Mouse (Mus musculus) stomach, postnatal 0 days (tissue): ENCODE data around the gene Ccdc9. TPM values are rescaled to one million over a fixed set of nuclear protein-coding genes. Genes with fewer than 3 reads are reported as not detected.

Source experiments
- ATAC-seq: fragments of 200-750 bp; cut with Nextera tagmentation; 2 replicates; pipeline ENCODE4 v1.8.0; 2017; ENCODE audit not compliant: low FRiP score, low TSS enrichment
- DNase-seq: peaks from one replicate; pipeline ENCODE4 v3.0.0-alpha.2; 2016; ENCODE audit warnings: low spot score
- H3K27ac ChIP-seq: fragments of 300-500 bp; sonication (generic); replicated peaks from 2 replicates; pipeline ENCODE4 v1.5.1; 2014; ENCODE audit warnings: mild to moderate bottlenecking, control low read depth
- H3K27me3 ChIP-seq: fragments of 300-500 bp; sonication (generic); 2 replicates; pipeline ENCODE4 v1.6.1; 2014; ENCODE audit warnings: low read length; ENCODE audit not compliant: control insufficient read depth, insufficient read depth
- H3K36me3 ChIP-seq: fragments of 300-500 bp; sonication (generic); 2 replicates; pipeline ENCODE4 v1.6.1; 2014; ENCODE audit warnings: low read length, mixed read lengths; ENCODE audit not compliant: control insufficient read depth, insufficient read depth
- H3K4me1 ChIP-seq: fragments of 300-500 bp; sonication (generic); replicated peaks from 2 replicates; pipeline ENCODE4 v1.6.1; 2014; ENCODE audit warnings: antibody characterized with exemption; ENCODE audit not compliant: control insufficient read depth, insufficient read depth
- H3K4me2 ChIP-seq: fragments of 300-500 bp; sonication (generic); replicated peaks from 2 replicates; pipeline ENCODE4 v1.6.1; 2014; ENCODE audit warnings: low read depth, mild to moderate bottlenecking, control low read depth, moderate library complexity
- H3K4me3 ChIP-seq: fragments of 300-500 bp; sonication (generic); 2 replicates; pipeline ENCODE4 v1.5.1; 2014; ENCODE audit warnings: low read depth, low read length, control low read depth
- H3K9ac ChIP-seq: fragments of 300-500 bp; sonication (generic); 2 replicates; pipeline ENCODE4 v1.6.1; 2014; ENCODE audit warnings: mild to moderate bottlenecking, low read length, control low read depth, mixed read lengths
- H3K9me3 ChIP-seq: fragments of 300-500 bp; sonication (generic); 2 replicates; pipeline ENCODE4 v1.6.1; 2016; ENCODE audit warnings: low read length; ENCODE audit not compliant: control insufficient read depth
- CTCF ChIP-seq: IDR thresholded peaks from 2 replicates; pipeline ENCODE4 v1.5.1; 2016; ENCODE audit warnings: antibody characterized with exemption, low read depth, mild to moderate bottlenecking, moderate library complexity
- EP300 ChIP-seq: optimal IDR thresholded peaks from 2 replicates; pipeline ENCODE3; 2016; ENCODE audit warnings: antibody characterized with exemption
- WGBS: fragments of 180-500 bp; shearing (Covaris S2); extraction: QIAGEN DNeasy Blood & Tissue Kit; methylation state at CpG from one replicate; pipeline ENCODE4 v1.1.7; 2014; 5-methylcytosine and 5-hydroxymethylcytosine counted together
- polyA plus RNA-seq: library from polyadenylated mRNA; unstranded; fragments of >200 nt; fragmentation: Nextera tagmentation; extraction: Ambion mirVana; gene quantifications from 2 replicates; pipeline ENCODE4 v1.2.1, GENCODE M21; 2015

The Ccdc9 gene
- polyA plus RNA-seq, 1 experiment from 2014 or later, result 11.5 TPM

- Histone ChIP-seq H3K36me3 (peaks cover 3% of the 10 kb centered on the region; the same call in 1 of the 2 replicates), H3K9me3 (no peaks in the 10 kb centered on the region), H3K4me3 (no peak overlapping the region), H3K27me3 (no peaks in the 10 kb centered on the region), H3K4me1 (0 out of 2 replicates have a peak, but pooled peaks cover under 1% of the 10 kb centered on the region), H3K9ac (no peak overlapping the region), H3K27ac (no peak overlapping the region), H3K4me2 (no peak overlapping the region)
- ATAC-seq, result no peak
- no peak for TF ChIP-seq CTCF
- TF ChIP-seq EP300, result no peak
- WGBS, result 90% methylated on average over 4 of the region's 4 CpGs
- DNase-seq, result no peak
Observed at GRCm38 (mm10) chr7:16319216-16319615, 32.6 kb upstream of the Ccdc9 start.

- H3K4me3 ChIP-seq, result no peak overlapping the region
- ATAC-seq (no peak), DNase-seq (no peak)
- 85% methylated on average over 14 of the region's 14 CpGs for WGBS
- no peak overlapping the region for H3K4me2 ChIP-seq
- no peak for TF ChIP-seq EP300
- no peak for TF ChIP-seq CTCF
- no peak overlapping the region for H3K27ac ChIP-seq
- no peaks in the 10 kb centered on the region for H3K9me3 ChIP-seq
- H3K4me1 ChIP-seq, result peaks cover 9% of the 10 kb centered on the region
- H3K36me3 ChIP-seq, result peaks cover 3% of the 10 kb centered on the region; the same call in 1 of the 2 replicates
- no peak overlapping the region for H3K9ac ChIP-seq
- H3K27me3 ChIP-seq, result no peaks in the 10 kb centered on the region
Observed at GRCm38 (mm10) chr7:16317094-16317493, 30.5 kb upstream of the Ccdc9 start.

- H3K4me2 ChIP-seq, result no peak overlapping the region
- peaks cover 11% of the 10 kb centered on the region for H3K4me1 ChIP-seq
- H3K9me3 ChIP-seq, result no peaks in the 10 kb centered on the region
- DNase-seq (no peak), ATAC-seq (no peak)
- H3K27me3 ChIP-seq, result no peaks in the 10 kb centered on the region
- no peak overlapping the region for H3K4me3 ChIP-seq
- H3K9ac ChIP-seq, result no peak overlapping the region
- peaks cover 3% of the 10 kb centered on the region; the same call in 1 of the 2 replicates for H3K36me3 ChIP-seq
- TF ChIP-seq CTCF (no peak), EP300 (no peak)
- 53% methylated on average over 4 of the region's 4 CpGs for WGBS
- H3K27ac ChIP-seq, result no peak overlapping the region
Observed at GRCm38 (mm10) chr7:16315222-16315759, 28.7 kb upstream of the Ccdc9 start.

- Histone ChIP-seq H3K36me3 (peaks cover 3% of the 10 kb centered on the region; the same call in 1 of the 2 replicates), H3K27ac (peak overlapping the region; percentile 99), H3K4me3 (peak overlapping the region; percentile 72), H3K9me3 (no peaks in the 10 kb centered on the region), H3K4me2 (peak overlapping the region; percentile 100), H3K9ac (peak overlapping the region; percentile 90), H3K27me3 (no peaks in the 10 kb centered on the region), H3K4me1 (peaks cover 12% of the 10 kb centered on the region)
- TF ChIP-seq CTCF, result no peak
- TF ChIP-seq EP300, result no peak
- no peak for ATAC-seq
- DNase-seq, result no peak
- WGBS, result 17% methylated on average over 13 of the region's 13 CpGs
Observed at GRCm38 (mm10) chr7:16314221-16314775, 27.7 kb upstream of the Ccdc9 start.

- peak; percentile 90 for DNase-seq
- Histone ChIP-seq H3K9ac (peak overlapping the region; percentile 90), H3K27ac (peak overlapping the region; percentile 99), H3K9me3 (no peaks in the 10 kb centered on the region), H3K36me3 (peaks cover 3% of the 10 kb centered on the region; the same call in 1 of the 2 replicates), H3K4me2 (peak overlapping the region; percentile 100), H3K4me3 (peak overlapping the region; percentile 72), H3K4me1 (peaks cover 14% of the 10 kb centered on the region), H3K27me3 (no peaks in the 10 kb centered on the region)
- ATAC-seq, result peak; percentile 76
- 1% methylated on average over 54 of the region's 66 CpGs for WGBS
- TF ChIP-seq EP300, result no peak
- peak; percentile 60 for TF ChIP-seq CTCF
Observed at GRCm38 (mm10) chr7:16313481-16314220, 27.1 kb upstream of the Ccdc9 start.
